22 mouse cellular contexts compared by ENCODE assay signal in the genomic region with DNA sequence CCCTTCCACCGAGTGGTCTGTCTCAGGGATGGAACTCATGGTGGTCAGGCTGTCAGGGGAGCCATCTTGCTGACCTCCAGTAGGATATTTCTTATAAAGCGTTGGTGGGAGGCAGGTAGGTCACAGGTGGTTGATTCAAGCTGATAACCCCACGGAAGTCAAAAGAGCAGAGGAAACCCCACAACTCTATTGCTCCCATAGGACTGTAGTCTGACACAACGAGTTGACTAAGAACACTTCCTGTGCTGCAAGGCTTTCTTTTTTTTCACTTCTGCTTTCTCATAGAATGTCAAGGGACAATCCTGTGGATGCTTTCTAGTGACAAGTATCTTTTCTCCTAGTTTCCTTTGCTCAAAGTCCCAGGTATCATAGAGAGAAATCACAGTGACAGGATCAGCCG. TPM values are rescaled to one million over a fixed set of nuclear protein-coding genes. Genes with fewer than 3 reads are reported as not detected.
DNase-seq lines count a peak whose midpoint lies in the region; ATAC-seq lines count a peak whose summit lies in the region.
"Had no signal": no experiment of that assay in that cellular context is flagged by ENCODE, and none has a peak within 500 bp of the region (broad histone marks: within the 10 kb centered on the region; RNA-seq: fewer than 3 reads in every experiment).

No protein-coding gene starts in this region.

- peak; percentile 88 for ATAC-seq in granulocyte monocyte progenitor cell, adult 5-6 weeks (replicated peaks; ENCODE audit: poor library complexity, severe bottlenecking)
- no peak for ATAC-seq in cerebellum, adult (ENCODE audit: insufficient number of reproducible peaks, low FRiP score, low TSS enrichment)
- ATAC-seq in intestine, embryonic 15.5 days = no peak
- ATAC-seq: CD4-positive, CD25-positive, alpha-beta regulatory T cell, adult 4 months; forebrain, postnatal 0 days; inflammation-experienced regulatory T-cells, adult 6 months had no signal

- H3K4me2 ChIP-seq in intestine, embryonic 15.5 days (replicated peaks) = no peak overlapping the region
- H3K4me2 ChIP-seq: embryonic facial prominence, embryonic 12.5 days; hindbrain, embryonic 13.5 days; midbrain, embryonic 11.5 days had no signal

- H3K4me3 ChIP-seq in intestine, embryonic 15.5 days (replicated peaks) = no peak overlapping the region
- H3K4me3 ChIP-seq: embryonic facial prominence, embryonic 12.5 days; heart, adult 2 months; hindbrain, embryonic 13.5 days; limb, embryonic 10.5 days had no signal

- DNase-seq in 416B (ENCODE audit: low read depth) (peak; percentile 44), A20 (ENCODE audit: low read depth, low spot score) (peak; percentile 53)
- peak; percentile 3 to 12 for DNase-seq in monocyte, adult 2 months (ENCODE audit: low read depth in 1 of 2, low spot score in 2 of 2)
- DNase-seq in cerebellum, adult 11 months = no peak
- DNase-seq: cerebellum, adult 9-11 months; forebrain, postnatal 0 days; gastrocnemius, postnatal 25 days; heart, adult 2 months; kidney, adult 2 months; liver; right cerebral cortex, postnatal 14 days had no signal

- H3K36me3 ChIP-seq in intestine, embryonic 15.5 days = no peaks in the 10 kb centered on the region
- H3K36me3 ChIP-seq: embryonic facial prominence, embryonic 12.5 days; hindbrain, embryonic 13.5 days; limb, embryonic 10.5 days had no signal

- H3K27me3 ChIP-seq in intestine, embryonic 15.5 days (replicated peaks) = no peaks in the 10 kb centered on the region
- H3K27me3 ChIP-seq: embryonic facial prominence, embryonic 12.5 days; hindbrain, embryonic 13.5 days had no signal

- H3K27ac ChIP-seq in intestine, embryonic 15.5 days = no peak overlapping the region
- H3K27ac ChIP-seq: embryonic facial prominence, embryonic 12.5 days; heart, adult 2 months; hindbrain, embryonic 13.5 days; kidney, postnatal 0 days; limb, embryonic 10.5 days; stomach, postnatal 0 days had no signal

- H3K9me3 ChIP-seq in intestine, embryonic 15.5 days = no peaks in the 10 kb centered on the region
- H3K9me3 ChIP-seq: embryonic facial prominence, embryonic 12.5 days; hindbrain, embryonic 13.5 days; limb, embryonic 10.5 days had no signal

- WGBS in intestine, embryonic 15.5 days = 75% methylated on average over 5 of the region's 5 CpGs

- no peaks in the 10 kb centered on the region for H3K4me1 ChIP-seq in intestine, embryonic 15.5 days (replicated peaks)
- H3K4me1 ChIP-seq: embryonic facial prominence, embryonic 12.5 days; hindbrain, embryonic 13.5 days; limb, embryonic 10.5 days had no signal

- H3K9ac ChIP-seq in intestine, embryonic 15.5 days = no peak overlapping the region
- H3K9ac ChIP-seq: embryonic facial prominence, embryonic 12.5 days; forebrain, postnatal 0 days; hindbrain, embryonic 13.5 days had no signal

RNA-seq across cellular contexts. Expression of a gene that starts 27.9 kb away (rescaled TPM):
- 39.3 and 55.1 TPM in 2 replicates for total RNA-seq in granulocyte monocyte progenitor cell, adult 5-6 weeks (2014; fragmentation: Nextera tagmentation)
- 87.7 and 106 TPM in 2 replicates for total RNA-seq in granulocyte monocyte progenitor cell, adult 5-6 weeks (2017)
- 17.0 and 21.0 TPM in 2 replicates for polyA plus RNA-seq in intestine, embryonic 15.5 days (2015; fragmentation: Nextera tagmentation; extraction: Ambion mirVana)

RNA-seq across cellular contexts. Expression of a gene that starts 33.0 kb away (rescaled TPM):
- total RNA-seq in granulocyte monocyte progenitor cell, adult 5-6 weeks (2014; fragmentation: Nextera tagmentation) = 13.2 and 24.8 TPM in 2 replicates
- total RNA-seq in granulocyte monocyte progenitor cell, adult 5-6 weeks (2017) = 12.8 and 13.8 TPM in 2 replicates
- 22.3 and 24.5 TPM in 2 replicates for polyA plus RNA-seq in intestine, embryonic 15.5 days (2015; fragmentation: Nextera tagmentation; extraction: Ambion mirVana)
